Mouse (Mus musculus) liver, adult 2 months (tissue): ENCODE data around the gene Clmp.

ENCODE experiments used
- CTCF ChIP-seq: fragments of 200-500 bp; IDR thresholded peaks from 2 replicates; pipeline ENCODE4 v1.5.1; 2011; ENCODE audit warnings: low read depth, low read length, control low read depth
- POLR2A ChIP-seq: fragments of 200-500 bp; IDR thresholded peaks from 2 replicates; pipeline ENCODE4 v1.6.1; 2011; ENCODE audit warnings: low read length, control low read depth; ENCODE audit not compliant: insufficient read depth; ENCODE audit errors: extremely low read depth

GRCm38 (mm10) chr9:40639536-40640187 is 46.1 kb upstream of the Clmp start:
- TF ChIP-seq POLR2A = no peak
- TF ChIP-seq CTCF = no peak
